Mouse (Mus musculus): ENCODE results near the gene Hexim1.

GRCm38 (mm10) chr11:103116959-103117590 lies 1.0 kb downstream of the Hexim1 start:
- TF ChIP-seq ZNF384 (IDR thresholded peaks at IDR 0.05; ENCODE audit: low read depth, low read length) (no peak), CHD2 (IDR thresholded peaks at IDR 0.05; ENCODE audit: low read depth, low read length) (no peak)
